Mouse (Mus musculus): ENCODE data around the gene Myrip. TPM values are rescaled to one million over a fixed set of nuclear protein-coding genes. Genes with fewer than 3 reads are reported as not detected.

Gene Myrip
- total and polyA plus RNA-seq, 3 experiments = 0.03 TPM; not detected in 2

DNA sequence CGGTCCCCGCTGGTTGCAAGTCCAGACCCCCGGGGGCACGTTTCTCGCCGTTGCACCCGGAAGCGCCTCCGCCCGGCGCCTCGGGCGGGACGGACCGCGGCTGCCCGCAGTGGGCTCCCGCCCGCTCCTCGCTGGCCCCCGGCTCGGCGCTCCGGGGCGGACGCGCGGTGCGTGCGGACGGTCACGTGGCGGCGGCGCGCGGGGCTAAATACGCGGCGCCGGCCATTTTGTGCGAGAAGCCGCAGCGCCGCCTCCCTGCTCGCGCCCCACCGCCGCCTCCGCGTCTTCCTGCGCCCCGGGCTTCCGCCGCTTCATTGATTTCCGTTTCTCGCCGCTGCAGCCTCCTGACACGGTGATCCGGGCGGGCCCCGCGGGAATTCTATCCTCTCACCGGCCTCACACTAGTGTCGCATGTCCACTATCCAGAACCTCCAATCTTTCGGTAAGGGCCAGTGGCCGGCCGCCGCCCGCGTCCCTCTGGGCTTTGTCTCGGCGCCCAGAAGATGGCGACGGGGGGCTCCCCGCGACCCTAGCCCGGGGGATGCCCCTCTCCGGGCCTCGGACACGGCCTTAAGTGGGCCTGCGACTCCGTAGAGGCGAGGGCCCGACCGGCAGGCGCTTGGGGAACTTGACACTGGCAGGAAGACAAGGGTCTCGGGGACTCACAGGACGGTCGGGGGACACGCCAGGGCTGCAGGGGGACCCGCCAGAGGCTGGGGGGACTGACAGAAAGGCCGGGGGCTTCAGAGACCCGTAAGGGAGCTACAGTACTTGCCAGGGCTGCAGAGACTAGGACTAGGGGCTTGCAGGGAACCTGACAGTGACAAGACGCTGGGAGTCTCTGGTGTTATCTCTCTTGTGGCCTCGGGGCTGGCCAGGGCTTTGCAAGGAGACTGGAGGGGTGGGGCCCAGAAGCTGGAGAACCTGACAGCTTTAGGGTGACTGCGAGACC, 191.4 kb downstream of the Myrip start:
- Histone ChIP-seq H3K4me3 (ENCODE audit: control insufficient read depth in 1 of 2, insufficient read depth in 1 of 2, low read depth in 2 of 2, low read length in 2 of 2) (peak overlapping the region; percentile 98 to 100), H3K9ac (ENCODE audit: control insufficient read depth, low read depth, low read length, poor library complexity, severe bottlenecking) (peak overlapping the region; percentile 100), H3K27me3 (ENCODE audit: control insufficient read depth in 1 of 2, insufficient read depth in 2 of 2, low read length in 2 of 2) (no peaks in the 10 kb centered on the region), H3K27ac (ENCODE audit: control insufficient read depth, low read depth, low read length) (peak overlapping the region; percentile 71), H3K36me3 (ENCODE audit: control insufficient read depth in 1 of 2, insufficient read depth in 2 of 2, low read length in 2 of 2) (peaks cover 3 to 5% of the 10 kb centered on the region in 2 experiments; a peak in 3 of 4 replicates), H3K9me3 (replicated peaks; ENCODE audit: insufficient read depth, low read length) (no peaks in the 10 kb centered on the region), H3K79me2 (ENCODE audit: control insufficient read depth, insufficient read depth, low read length, poor library complexity) (peaks cover 19% of the 10 kb centered on the region), H3K4me1 (ENCODE audit: control insufficient read depth in 1 of 2, insufficient read depth in 2 of 2, low read length in 2 of 2) (peaks cover 0 to 12% of the 10 kb centered on the region in 2 experiments; a peak in 3 of 4 replicates)
- DNase-seq (ENCODE audit: low read depth, low spot score) = peak; percentile 88
- TF ChIP-seq POLR2A (IDR thresholded peaks at IDR 0.05; ENCODE audit: control insufficient read depth in 1 of 2, insufficient read depth in 1 of 2, low read depth in 1 of 2, low read length in 2 of 2, poor library complexity in 1 of 2) (peak; percentile 62 to 90), POLR2AphosphoS2 (IDR thresholded peaks at IDR 0.05; ENCODE audit: low read length) (peak; percentile 56; the same call in 1 of the 2 replicates), MAX (IDR thresholded peaks at IDR 0.05; ENCODE audit: low read length) (peak; percentile 79), TBP (IDR thresholded peaks at IDR 0.05; ENCODE audit: low read depth, low read length) (peak; percentile 59; the same call in 1 of the 2 replicates), ETS1 (IDR thresholded peaks at IDR 0.05; ENCODE audit: low read depth, low read length) (0 out of 2 replicates have a peak, but pooled peaks have one; percentile 20), USF1 (IDR thresholded peaks at IDR 0.05; ENCODE audit: low read depth, low read length) (peak; percentile 90), CTCF (IDR thresholded peaks at IDR 0.05 in 2 of 3, conservative IDR thresholded peaks at IDR 0.05 in 1 of 3; ENCODE audit: control insufficient read depth in 1 of 3, insufficient read depth in 1 of 3, low read depth in 2 of 3, low read length in 3 of 3, poor library complexity in 1 of 3, severe bottlenecking in 1 of 3) (no peak), E2F4 (IDR thresholded peaks at IDR 0.05; ENCODE audit: borderline replicate concordance, low read depth, low read length) (no peak), SIN3A (IDR thresholded peaks at IDR 0.05; ENCODE audit: low read length) (peak; percentile 81), NRF1 (IDR thresholded peaks at IDR 0.05; ENCODE audit: insufficient read depth, low read depth, low read length, poor library complexity, severe bottlenecking) (no peak), HCFC1 (IDR thresholded peaks at IDR 0.05; ENCODE audit: low read depth, low read length) (peak; percentile 74), EP300 (IDR thresholded peaks at IDR 0.05; ENCODE audit: low read depth in 1 of 2, low read length in 2 of 2) (no peak), RCOR1 (IDR thresholded peaks at IDR 0.05; ENCODE audit: low read depth, low read length) (no peak), MXI1 (IDR thresholded peaks at IDR 0.05; ENCODE audit: low read depth, low read length) (peak; percentile 41), NELFE (IDR thresholded peaks at IDR 0.05; ENCODE audit: low read depth, low read length) (peak; percentile 68), KAT2A (conservative IDR thresholded peaks at IDR 0.05; ENCODE audit: low read depth, low read length) (no peak; the same call in 1 of the 2 replicates), CHD2 (IDR thresholded peaks at IDR 0.05; ENCODE audit: low read length) (no peak), ZNF384 (IDR thresholded peaks at IDR 0.05; ENCODE audit: low read depth, low read length) (no peak), ELF1 (IDR thresholded peaks at IDR 0.05; ENCODE audit: low read depth, low read length) (0 out of 2 replicates have a peak, but pooled peaks have one; percentile 14), ZMIZ1 (IDR thresholded peaks at IDR 0.05; ENCODE audit: low read depth, low read length) (peak; percentile 36), ZKSCAN1 (IDR thresholded peaks at IDR 0.05; ENCODE audit: low read depth, low read length) (0 out of 2 replicates have a peak, but pooled peaks have one; percentile 4), GATA1 (IDR thresholded peaks at IDR 0.05; ENCODE audit: low read depth, low read length) (peak; percentile 51; the same call in 1 of the 2 replicates), SMC3 (IDR thresholded peaks at IDR 0.05; ENCODE audit: low read depth, low read length) (no peak), UBTF (IDR thresholded peaks at IDR 0.05; ENCODE audit: borderline replicate concordance, insufficient read depth, low read depth, low read length) (no peak), USF2 (IDR thresholded peaks at IDR 0.05; ENCODE audit: borderline replicate concordance in 1 of 2, insufficient read depth in 1 of 2, low read depth in 1 of 2, low read length in 2 of 2) (0 out of 4 replicates have a peak, but pooled peaks of 1 of the 2 experiments have one; percentile 35), MYC (IDR thresholded peaks at IDR 0.05; ENCODE audit: low read depth, low read length) (0 out of 2 replicates have a peak, but pooled peaks have one; percentile 12), TAL1 (IDR thresholded peaks at IDR 0.05; ENCODE audit: low read length) (no peak), TCF12 (IDR thresholded peaks at IDR 0.05; ENCODE audit: low read depth, low read length) (0 out of 2 replicates have a peak, but pooled peaks have one; percentile 6), RAD21 (IDR thresholded peaks at IDR 0.05; ENCODE audit: low read depth, low read length) (no peak), MAFK (IDR thresholded peaks at IDR 0.05; ENCODE audit: borderline replicate concordance, low read depth, low read length) (no peak), MAZ (IDR thresholded peaks at IDR 0.05; ENCODE audit: low read depth, low read length) (peak; percentile 78)

Measured in MEL (cell line).